In genomic region chr4:105151911-105152690, GRCm38 (mm10) we compare ENCODE assay signal across 9 mouse cellular contexts. TPM values are rescaled to one million over a fixed set of nuclear protein-coding genes. Genes with fewer than 3 reads are reported as not detected.
DNase-seq lines count a peak whose midpoint lies in the region; ATAC-seq and TF ChIP-seq lines count a peak whose summit lies in the region.
"Had no signal": no experiment of that assay in that cellular context is flagged by ENCODE, and none has a peak within 500 bp of the region (broad histone marks: within the 10 kb centered on the region; RNA-seq: fewer than 3 reads in every experiment).

No protein-coding gene starts in this region.

- WGBS in liver, postnatal 0 days (ENCODE audit: insufficient replicate concordance), result 47% methylated on average over 14 of the region's 14 CpGs

- H3K27ac ChIP-seq in liver, postnatal 0 days (ENCODE audit: low read depth), result no peak overlapping the region
- H3K27ac ChIP-seq: embryonic facial prominence, embryonic 15.5 days had no signal

- no peaks in the 10 kb centered on the region for H3K36me3 ChIP-seq in liver, postnatal 0 days (replicated peaks; ENCODE audit: insufficient read depth, low read length)
- H3K36me3 ChIP-seq: embryonic facial prominence, embryonic 15.5 days had no signal

- 0 out of 2 replicates have a peak, but pooled peaks cover 2% of the 10 kb centered on the region for H3K27me3 ChIP-seq in liver, postnatal 0 days (ENCODE audit: insufficient read depth, low read length)
- H3K27me3 ChIP-seq: embryonic facial prominence, embryonic 15.5 days had no signal

- ATAC-seq in liver, postnatal 0 days, result no peak

- no peak for TF ChIP-seq EP300 in liver, postnatal 0 days (IDR thresholded peaks at IDR 0.05; ENCODE audit: low read depth)

- H3K4me3 ChIP-seq in liver, postnatal 0 days (ENCODE audit: low read depth, low read length), result no peak overlapping the region
- H3K4me3 ChIP-seq: embryonic facial prominence, embryonic 15.5 days had no signal

- no peak overlapping the region for H3K9ac ChIP-seq in liver, postnatal 0 days (replicated peaks)
- H3K9ac ChIP-seq: embryonic facial prominence, embryonic 15.5 days had no signal

- peak; percentile 82 for TF ChIP-seq CTCF in liver, postnatal 0 days (IDR thresholded peaks at IDR 0.05; ENCODE audit: low read depth)

- peaks cover 2% of the 10 kb centered on the region; the same call in 1 of the 2 replicates for H3K4me1 ChIP-seq in liver, postnatal 0 days (ENCODE audit: insufficient read depth)
- H3K4me1 ChIP-seq: embryonic facial prominence, embryonic 15.5 days had no signal

- DNase-seq in A20 (ENCODE audit: low read depth, low spot score) (peak; percentile 62), ZHBTc4 (ENCODE audit: low read depth, low spot score) (peak; percentile 86)
- peak; percentile 93 for DNase-seq in embryo, embryonic 10 days (ENCODE audit: low spot score)
- DNase-seq in gastrocnemius, postnatal 25 days, result peak; percentile 54
- DNase-seq in kidney, postnatal 25 days, result peak; percentile 79 to 88
- peak; percentile 59 for DNase-seq in liver, postnatal 0 days
- peak; percentile 36 for DNase-seq in retina, adult 2 months (ENCODE audit: low read depth, low spot score)
- DNase-seq in urinary bladder, postnatal 4 days (ENCODE audit: low spot score in 2 of 2), result peak; percentile 57 to 80

- no peaks in the 10 kb centered on the region for H3K9me3 ChIP-seq in liver, postnatal 0 days (ENCODE audit: low read length)
- H3K9me3 ChIP-seq: embryonic facial prominence, embryonic 15.5 days had no signal

- H3K4me2 ChIP-seq in liver, postnatal 0 days (ENCODE audit: low read depth, low read length), result no peak overlapping the region
- H3K4me2 ChIP-seq: embryonic facial prominence, embryonic 15.5 days had no signal

RNA-seq across cellular contexts. Expression of gene Plpp3, which starts 5.0 kb away (rescaled TPM):
- 10 to 100 TPM; 43.7 to 50.2 TPM for total RNA-seq in gastrocnemius, postnatal 25 days (2021)
- polyA plus RNA-seq in liver, postnatal 0 days (2015; fragmentation: Nextera tagmentation; extraction: Ambion mirVana), result 50.3 and 62.4 TPM in 2 replicates

RNA-seq across cellular contexts. Expression of gene Prkaa2, which starts 42.4 kb away (rescaled TPM):
- total RNA-seq in gastrocnemius, postnatal 25 days (2021), result 100 to 1,000 TPM; 105 to 119 TPM
- polyA plus RNA-seq in liver, postnatal 0 days (2015; fragmentation: Nextera tagmentation; extraction: Ambion mirVana), result 1.1 TPM in 2 replicates

Comparison
In these comparisons a context has a peak if more than half of its experiments do, and no peak if none do; other contexts are left out.
1. DNase-seq: peak in every context shown above with its lines; median percentile 93 in embryo, embryonic 10 days; 86 in ZHBTc4; 84 in kidney, postnatal 25 days; 68 in urinary bladder, postnatal 4 days; 62 in A20; 59 in liver, postnatal 0 days; 54 in gastrocnemius, postnatal 25 days; 36 in retina, adult 2 months.